Mouse (Mus musculus): ENCODE measurements around the gene Ms4a8a. TPM values are rescaled to one million over a fixed set of nuclear protein-coding genes. Genes with fewer than 3 reads are reported as not detected.
A peak's percentile ranks its signal among the peaks of the same experiment; 100 is the strongest.

The Ms4a8a gene
- polyA plus RNA-seq, 1 experiment from 2014 or later = 0.13 TPM

- no peak overlapping the region for H3K4me3 ChIP-seq (ENCODE audit: low read depth, low read length)
- no peaks in the 10 kb centered on the region for H3K36me3 ChIP-seq (replicated peaks; ENCODE audit: insufficient read depth, low read length)
- H3K4me1 ChIP-seq (ENCODE audit: insufficient read depth) = peaks cover 16% of the 10 kb centered on the region
- WGBS (ENCODE audit: insufficient replicate concordance) = 27% methylated on average over 5 of the region's 5 CpGs
- no peaks in the 10 kb centered on the region for H3K9me3 ChIP-seq (ENCODE audit: low read length)
- peak; percentile 85 for ATAC-seq
- H3K9ac ChIP-seq (replicated peaks) = no peak overlapping the region
- TF ChIP-seq EP300 (IDR thresholded peaks at IDR 0.05; ENCODE audit: low read depth) = no peak
- TF ChIP-seq CTCF (IDR thresholded peaks at IDR 0.05; ENCODE audit: low read depth) = no peak
- H3K27ac ChIP-seq (ENCODE audit: low read depth) = peak overlapping the region; percentile 86
- peak overlapping the region; percentile 34 for H3K4me2 ChIP-seq (ENCODE audit: low read depth, low read length)
- no peak for DNase-seq
- H3K27me3 ChIP-seq (ENCODE audit: insufficient read depth, low read length) = no peaks in the 10 kb centered on the region
These were observed 28.0 kb downstream of the Ms4a8a start for GRCm38 (mm10) chr19:11052877-11053276.

GRCm38 (mm10) chr19:11050286-11050685, 30.6 kb downstream of the Ms4a8a start:
- Histone ChIP-seq H3K27me3 (ENCODE audit: insufficient read depth, low read length) (no peaks in the 10 kb centered on the region), H3K4me2 (ENCODE audit: low read depth, low read length) (peak overlapping the region; percentile 26; the same call in 1 of the 2 replicates), H3K4me1 (ENCODE audit: insufficient read depth) (peaks cover 18% of the 10 kb centered on the region), H3K36me3 (replicated peaks; ENCODE audit: insufficient read depth, low read length) (no peaks in the 10 kb centered on the region), H3K9ac (replicated peaks) (no peak overlapping the region), H3K27ac (ENCODE audit: low read depth) (peak overlapping the region; percentile 69), H3K4me3 (ENCODE audit: low read depth, low read length) (no peak overlapping the region), H3K9me3 (ENCODE audit: low read length) (no peaks in the 10 kb centered on the region)
- DNase-seq (no peak), ATAC-seq (no peak)
- TF ChIP-seq EP300 (IDR thresholded peaks at IDR 0.05; ENCODE audit: low read depth) (no peak), CTCF (IDR thresholded peaks at IDR 0.05; ENCODE audit: low read depth) (no peak)
- WGBS (ENCODE audit: insufficient replicate concordance) = 48% methylated on average over 2 of the region's 2 CpGs

- TF ChIP-seq CTCF (IDR thresholded peaks at IDR 0.05; ENCODE audit: low read depth) = no peak
- no peak for TF ChIP-seq EP300 (IDR thresholded peaks at IDR 0.05; ENCODE audit: low read depth)
- H3K36me3 ChIP-seq (replicated peaks; ENCODE audit: insufficient read depth, low read length) = no peaks in the 10 kb centered on the region
- H3K9me3 ChIP-seq (ENCODE audit: low read length) = no peaks in the 10 kb centered on the region
- H3K4me2 ChIP-seq (ENCODE audit: low read depth, low read length) = peak overlapping the region; percentile 26; the same call in 1 of the 2 replicates
- DNase-seq = no peak
- H3K27me3 ChIP-seq (ENCODE audit: insufficient read depth, low read length) = no peaks in the 10 kb centered on the region
- peak overlapping the region; percentile 69; the same call in 1 of the 2 replicates for H3K27ac ChIP-seq (ENCODE audit: low read depth)
- peaks cover 20% of the 10 kb centered on the region for H3K4me1 ChIP-seq (ENCODE audit: insufficient read depth)
- no peak for ATAC-seq
- no peak overlapping the region for H3K4me3 ChIP-seq (ENCODE audit: low read depth, low read length)
- no peak overlapping the region for H3K9ac ChIP-seq (replicated peaks)
These were observed 31.5 kb downstream of the Ms4a8a start for GRCm38 (mm10) chr19:11049426-11049825.

DNA sequence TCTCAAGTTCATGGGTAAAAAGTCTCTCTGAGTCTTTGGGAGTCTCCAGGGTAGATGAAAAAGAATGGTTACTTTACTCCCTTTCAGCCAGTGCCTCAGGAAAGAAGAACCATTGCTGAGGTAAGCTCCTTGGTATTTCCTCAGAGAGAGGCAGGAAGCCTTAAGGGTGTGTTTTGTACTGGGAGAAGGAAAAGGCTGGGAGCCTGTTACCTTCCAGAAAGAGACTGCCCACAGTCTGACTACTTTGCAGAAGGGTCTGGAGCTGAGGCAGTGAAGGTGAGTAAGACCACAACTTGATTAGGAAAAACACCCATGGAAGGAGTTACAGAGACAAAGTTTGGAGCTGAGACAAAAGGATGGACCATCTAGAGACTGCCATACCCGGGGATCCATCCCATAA, 32.4 kb downstream of the Ms4a8a start:
- H3K4me1 ChIP-seq (ENCODE audit: insufficient read depth) = peaks cover 20% of the 10 kb centered on the region
- DNase-seq (no peak), ATAC-seq (no peak)

DNA sequence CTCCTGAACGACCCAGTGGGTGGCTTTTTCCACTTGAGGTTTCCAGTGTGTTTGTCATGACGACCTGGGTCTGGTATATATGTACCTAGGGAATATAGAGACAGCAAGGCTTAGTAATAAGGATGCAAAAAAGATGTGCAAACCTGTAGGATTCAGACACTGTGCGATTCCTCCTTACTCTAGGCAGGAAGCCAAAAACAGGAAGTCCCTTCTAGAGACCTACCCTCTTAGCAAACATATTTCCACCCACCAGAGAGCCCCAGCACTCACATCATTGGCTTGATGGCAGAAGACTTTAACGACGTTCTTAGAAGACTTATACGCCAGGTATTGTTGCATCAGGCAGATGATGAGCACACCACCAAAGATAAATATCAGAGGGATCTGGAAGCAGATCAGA, 32.9 kb downstream of the Ms4a8a start:
- no peak for ATAC-seq
- no peak for DNase-seq
- TF ChIP-seq CTCF (IDR thresholded peaks at IDR 0.05; ENCODE audit: low read depth) (no peak; the same call in 1 of the 2 replicates), EP300 (IDR thresholded peaks at IDR 0.05; ENCODE audit: low read depth) (no peak)
- no peak overlapping the region for H3K4me3 ChIP-seq (ENCODE audit: low read depth, low read length)
- no peak overlapping the region for H3K4me2 ChIP-seq (ENCODE audit: low read depth, low read length)
- H3K36me3 ChIP-seq (replicated peaks; ENCODE audit: insufficient read depth, low read length) = no peaks in the 10 kb centered on the region
- H3K4me1 ChIP-seq (ENCODE audit: insufficient read depth) = peaks cover 20% of the 10 kb centered on the region
- H3K9me3 ChIP-seq (ENCODE audit: low read length) = no peaks in the 10 kb centered on the region
- H3K27me3 ChIP-seq (ENCODE audit: insufficient read depth, low read length) = no peaks in the 10 kb centered on the region
- no peak overlapping the region for H3K9ac ChIP-seq (replicated peaks)
- 32% methylated on average over 6 of the region's 6 CpGs for WGBS (ENCODE audit: insufficient replicate concordance)
- peak overlapping the region; percentile 44 for H3K27ac ChIP-seq (ENCODE audit: low read depth)

More for the DNA sequence above, 32.4 kb downstream of the Ms4a8a start:
- Histone ChIP-seq H3K4me3 (ENCODE audit: low read depth, low read length) (no peak overlapping the region), H3K9me3 (ENCODE audit: low read length) (no peaks in the 10 kb centered on the region), H3K36me3 (replicated peaks; ENCODE audit: insufficient read depth, low read length) (no peaks in the 10 kb centered on the region), H3K4me2 (ENCODE audit: low read depth, low read length) (no peak overlapping the region), H3K9ac (replicated peaks) (no peak overlapping the region), H3K27me3 (ENCODE audit: insufficient read depth, low read length) (no peaks in the 10 kb centered on the region), H3K27ac (ENCODE audit: low read depth) (0 out of 2 replicates have a peak overlapping the region, but pooled peaks have one; percentile 31)
- 50% methylated on average over 1 of the region's 1 CpGs for WGBS (ENCODE audit: insufficient replicate concordance)
- TF ChIP-seq EP300 (IDR thresholded peaks at IDR 0.05; ENCODE audit: low read depth) (no peak), CTCF (IDR thresholded peaks at IDR 0.05; ENCODE audit: low read depth) (no peak; the same call in 1 of the 2 replicates)

- Histone ChIP-seq H3K9ac (replicated peaks) (no peak overlapping the region), H3K4me2 (ENCODE audit: low read depth, low read length) (peak overlapping the region; percentile 63), H3K27me3 (ENCODE audit: insufficient read depth, low read length) (no peaks in the 10 kb centered on the region), H3K27ac (ENCODE audit: low read depth) (no peak overlapping the region), H3K4me1 (ENCODE audit: insufficient read depth) (peaks cover 12% of the 10 kb centered on the region), H3K36me3 (replicated peaks; ENCODE audit: insufficient read depth, low read length) (no peaks in the 10 kb centered on the region), H3K4me3 (ENCODE audit: low read depth, low read length) (0 out of 2 replicates have a peak overlapping the region, but pooled peaks have one; percentile 17), H3K9me3 (ENCODE audit: low read length) (no peaks in the 10 kb centered on the region)
- peak; percentile 85 for DNase-seq
- peak; percentile 100 for ATAC-seq
- WGBS (ENCODE audit: insufficient replicate concordance) = 4% methylated on average over 38 of the region's 40 CpGs
- no peak for TF ChIP-seq EP300 (IDR thresholded peaks at IDR 0.05; ENCODE audit: low read depth)
- peak; percentile 77 for TF ChIP-seq CTCF (IDR thresholded peaks at IDR 0.05; ENCODE audit: low read depth)
These were observed 35.7 kb downstream of the Ms4a8a start for GRCm38 (mm10) chr19:11044996-11045711.

Data from liver, postnatal 0 days (tissue).